Mouse (Mus musculus): ENCODE measurements around the gene Art1. TPM values are rescaled to one million over a fixed set of nuclear protein-coding genes. Genes with fewer than 3 reads are reported as not detected.

Gene Art1
- total RNA-seq (2021): 10 to 100 TPM in 1 of 2 experiments, 1 to 10 TPM in 1; 5.9 to 30.8 TPM
- long read RNA-seq, experiment 1, transcript Art1-201 (5 exons, 1,425 nt): major isoform, 6 of 13 reads
- long read RNA-seq, experiment 1, partial matches to known transcripts: 4 of 13 reads
- long read RNA-seq, experiment 1, other reads (novel, unspliced or antisense): 3 of 13 reads
- long read RNA-seq, experiment 2, transcript Art1-201 (5 exons, 1,425 nt): major isoform, 8 of 9 reads
- long read RNA-seq, experiment 2, partial matches to known transcripts: 1 of 9 reads
- long read RNA-seq, experiment 2, other reads (novel, unspliced or antisense): 0 of 9 reads

- no peak for DNase-seq
These were observed at the start of gene Art1 for GRCm38 (mm10) chr7:102101487-102101886. Art1 (plus strand) TSS chr7:102101743.

- no peak for DNase-seq
These were observed 40.2 kb upstream of the Art1 start for GRCm38 (mm10) chr7:102061353-102061752.

GRCm38 (mm10) chr7:102062203-102062602, 39.3 kb upstream of the Art1 start:
- DNase-seq: no peak

- no peak for DNase-seq
These were observed 37.7 kb upstream of the Art1 start for GRCm38 (mm10) chr7:102063891-102064290.

GRCm38 (mm10) chr7:102064655-102065045, 36.9 kb upstream of the Art1 start:
- no peak for DNase-seq

GRCm38 (mm10) chr7:102065046-102065891, 36.3 kb upstream of the Art1 start, which contains the start of the genes Rnf121, Xndc1 and Xntrpc:
Rnf121 (minus strand) TSS chr7:102065469.
Xndc1 (plus strand) TSS chr7:102065511.
Xntrpc (plus strand) TSS chr7:102065713.
- peak; percentile 94 for DNase-seq

- no peak for DNase-seq
These were observed 35.2 kb upstream of the Art1 start for GRCm38 (mm10) chr7:102066363-102066762.

- DNase-seq: peak; percentile 35
These were observed 24.7 kb upstream of the Art1 start for GRCm38 (mm10) chr7:102076714-102077296.

GRCm38 (mm10) chr7:102078517-102078916, 23.0 kb upstream of the Art1 start:
- peak; percentile 42 for DNase-seq

- DNase-seq: no peak
These were observed 21.2 kb upstream of the Art1 start for GRCm38 (mm10) chr7:102080311-102080710.

GRCm38 (mm10) chr7:102081784-102082183, 19.8 kb upstream of the Art1 start:
- DNase-seq: no peak

- DNase-seq: no peak
These were observed 18.7 kb upstream of the Art1 start, which contains the start of gene Trpc2 for GRCm38 (mm10) chr7:102082816-102083215. Trpc2 (plus strand) TSS chr7:102083116.

GRCm38 (mm10) chr7:102084041-102084696, 17.4 kb upstream of the Art1 start:
- no peak for DNase-seq

GRCm38 (mm10) chr7:102087336-102087735, 14.2 kb upstream of the Art1 start:
- DNase-seq: no peak

- DNase-seq: no peak
These were observed 1.5 kb upstream of the Art1 start for GRCm38 (mm10) chr7:102099760-102100661.

GRCm38 (mm10) chr7:102100868-102101267, 675 bp upstream of the Art1 start:
- DNase-seq: no peak

- DNase-seq: no peak
These were observed 698 bp downstream of the Art1 start for GRCm38 (mm10) chr7:102102241-102102640.

GRCm38 (mm10) chr7:102102696-102103095, 1.2 kb downstream of the Art1 start:
- peak; percentile 42 for DNase-seq

- DNase-seq: no peak
These were observed 2.0 kb downstream of the Art1 start for GRCm38 (mm10) chr7:102103555-102103954.

GRCm38 (mm10) chr7:102104126-102104525, 2.6 kb downstream of the Art1 start:
- DNase-seq: no peak

GRCm38 (mm10) chr7:102106700-102107141, 5.2 kb downstream of the Art1 start:
- peak; percentile 42 for DNase-seq
